In genomic region chr9:39152401-39152800, GRCm38 (mm10) we compare ENCODE assay signal across 25 mouse cellular contexts. TPM values are rescaled to one million over a fixed set of nuclear protein-coding genes. Genes with fewer than 3 reads are reported as not detected.
DNase-seq lines count a peak whose midpoint lies in the region; TF ChIP-seq lines count a peak whose summit lies in the region.
"Had no signal": no experiment of that assay in that cellular context is flagged by ENCODE, and none has a peak within 500 bp of the region (broad histone marks: within the 10 kb centered on the region; RNA-seq: fewer than 3 reads in every experiment).

No protein-coding gene starts in this region.

- in situ Hi-C loops in ES-E14 (cut with MboI; ENCODE audit: low sequenced_read_pairs in 2 of 2, unreplicated experiment in 2 of 2), result no loop called here

- no peak overlapping the region for H3K27ac ChIP-seq in ES-E14 (ENCODE audit: insufficient read depth, low read depth, low read length, poor library complexity, severe bottlenecking)
- H3K27ac ChIP-seq in hindbrain, embryonic 10.5 days, result no peak overlapping the region
- H3K27ac ChIP-seq: embryonic facial prominence, embryonic 10.5 days; embryonic facial prominence, embryonic 12.5 days; forebrain, embryonic 12.5 days; forebrain, embryonic 15.5 days had no signal

- peak; percentile 22 for DNase-seq in heart, adult 11 months
- no peak for DNase-seq in heart, postnatal 14 days
- DNase-seq in ES-E14 (ENCODE audit: low read depth, low spot score), result peak; percentile 13
- peak; percentile 48 for DNase-seq in ZHBTc4 (ENCODE audit: low read depth, low spot score)
- no peak for DNase-seq in frontal cortex, postnatal 36 days (ENCODE audit: low spot score in 2 of 2)
- no peak for DNase-seq in gastrocnemius, postnatal 4 days (ENCODE audit: low spot score in 2 of 2)
- DNase-seq in hindbrain, embryonic 10.5 days (ENCODE audit: low spot score), result no peak
- DNase-seq: adrenal gland, adult 2 months; adrenal gland, postnatal 10 days; adrenal gland, postnatal 25 days; cerebellum, adult 11-12 months; cerebellum, adult 2 months; cerebellum, adult 9-10 months; cerebellum, postnatal 10 days; cerebellum, postnatal 25 days; forebrain, postnatal 0 days had no signal

- H3K36me3 ChIP-seq in ES-E14 (ENCODE audit: control insufficient read depth, insufficient read depth, low read length, poor library complexity, severe bottlenecking), result no peaks in the 10 kb centered on the region
- no peaks in the 10 kb centered on the region for H3K36me3 ChIP-seq in hindbrain, embryonic 10.5 days
- H3K36me3 ChIP-seq: embryonic facial prominence, embryonic 10.5 days; embryonic facial prominence, embryonic 12.5 days; forebrain, embryonic 12.5 days; forebrain, embryonic 15.5 days had no signal

- no peaks in the 10 kb centered on the region for H3K27me3 ChIP-seq in hindbrain, embryonic 10.5 days (ENCODE audit: insufficient read depth, poor library complexity, severe bottlenecking)
- H3K27me3 ChIP-seq: embryonic facial prominence, embryonic 12.5 days; forebrain, embryonic 12.5 days; forebrain, embryonic 15.5 days had no signal

- 63% methylated on average over 1 of the region's 1 CpGs for WGBS in hindbrain, embryonic 10.5 days

- intact Hi-C loops in heart, postnatal 14 days (cut with DNase I), result no loop called here

- no peak overlapping the region for H3K9ac ChIP-seq in ES-E14 (ENCODE audit: insufficient read depth, low read depth, low read length, poor library complexity, severe bottlenecking)
- H3K9ac ChIP-seq: embryonic facial prominence, embryonic 12.5 days; forebrain, embryonic 12.5 days; forebrain, embryonic 15.5 days; forebrain, postnatal 0 days had no signal

- H3K4me1 ChIP-seq in ES-E14 (ENCODE audit: control insufficient read depth in 2 of 2, insufficient read depth in 2 of 2, low read length in 2 of 2, poor library complexity in 1 of 2), result no peaks in the 10 kb centered on the region
- H3K4me1 ChIP-seq in hindbrain, embryonic 10.5 days (replicated peaks), result no peaks in the 10 kb centered on the region
- H3K4me1 ChIP-seq: embryonic facial prominence, embryonic 10.5 days; embryonic facial prominence, embryonic 12.5 days; forebrain, embryonic 12.5 days; forebrain, embryonic 15.5 days had no signal

- H3K9me3 ChIP-seq in ES-E14 (ENCODE audit: control insufficient read depth, insufficient read depth, low read depth, low read length), result no peaks in the 10 kb centered on the region
- H3K9me3 ChIP-seq in hindbrain, embryonic 10.5 days, result no peaks in the 10 kb centered on the region
- H3K9me3 ChIP-seq: embryonic facial prominence, embryonic 10.5 days; embryonic facial prominence, embryonic 12.5 days; forebrain, embryonic 12.5 days; forebrain, embryonic 15.5 days had no signal

- H3K4me3 ChIP-seq in ES-E14 (ENCODE audit: insufficient read depth in 1 of 2, low read depth in 1 of 2, low read length in 2 of 2, poor library complexity in 1 of 2, severe bottlenecking in 1 of 2), result no peak overlapping the region
- no peak overlapping the region for H3K4me3 ChIP-seq in hindbrain, embryonic 10.5 days
- H3K4me3 ChIP-seq: embryonic facial prominence, embryonic 10.5 days; embryonic facial prominence, embryonic 12.5 days; forebrain, embryonic 12.5 days; forebrain, embryonic 15.5 days had no signal

TF ChIP-seq in ES-E14, 5 proteins besides CTCF, POLR2A, EP300 and RAD21:
- TF ChIP-seq CHD2 (IDR thresholded peaks at IDR 0.05; ENCODE audit: low read depth, low read length) (no peak), ZNF384 (IDR thresholded peaks at IDR 0.05; ENCODE audit: low read depth, low read length) (no peak), HCFC1 (IDR thresholded peaks at IDR 0.05; ENCODE audit: borderline replicate concordance, insufficient read depth, low read length) (no peak)

RNA-seq across cellular contexts. Expression of gene Olfr943, which starts 13.7 kb away (rescaled TPM):
- not detected for total RNA-seq in heart, postnatal 14 days (2021)
- total RNA-seq in ES-E14 (2012; rRNA removed), result not detected in 2 replicates
- not detected for total RNA-seq in gastrocnemius, postnatal 4 days (2021)
- not detected in 2 replicates for polyA plus RNA-seq in hindbrain, embryonic 10.5 days (2016; fragmentation: Nextera tagmentation; extraction: Ambion mirVana)
- total RNA-seq: adrenal gland, adult 2 months; adrenal gland, postnatal 10 days; adrenal gland, postnatal 25 days; adrenal gland, postnatal 4 days; forebrain, postnatal 0 days; MEL had no signal
- polyA plus RNA-seq: adrenal gland, adult 2 months; C2C12; cerebellum, adult 2 months; cortical plate, adult 2 months; embryonic facial prominence, embryonic 10.5 days; embryonic facial prominence, embryonic 12.5 days; embryonic facial prominence, embryonic 14.5 days; forebrain, embryonic 12.5 days; forebrain, embryonic 15.5 days; forebrain, postnatal 0 days had no signal

RNA-seq across cellular contexts. Expression of gene Olfr27, which starts 24.5 kb away (rescaled TPM):
- total RNA-seq in heart, postnatal 14 days (2021), result not detected
- total RNA-seq in ES-E14 (2012; rRNA removed), result not detected in 2 replicates
- not detected for total RNA-seq in gastrocnemius, postnatal 4 days (2021)
- not detected in 2 replicates for polyA plus RNA-seq in hindbrain, embryonic 10.5 days (2016; fragmentation: Nextera tagmentation; extraction: Ambion mirVana)
- total RNA-seq: adrenal gland, adult 2 months; adrenal gland, postnatal 10 days; adrenal gland, postnatal 25 days; adrenal gland, postnatal 4 days; forebrain, postnatal 0 days; MEL had no signal
- polyA plus RNA-seq: adrenal gland, adult 2 months; C2C12; cerebellum, adult 2 months; cortical plate, adult 2 months; embryonic facial prominence, embryonic 10.5 days; embryonic facial prominence, embryonic 12.5 days; embryonic facial prominence, embryonic 14.5 days; forebrain, embryonic 12.5 days; forebrain, embryonic 15.5 days; forebrain, postnatal 0 days had no signal

RNA-seq across cellular contexts. Expression of gene Olfr944, which starts 49.3 kb away (rescaled TPM):
- total RNA-seq in heart, postnatal 14 days (2021), result not detected
- total RNA-seq in ES-E14 (2012; rRNA removed), result not detected in 2 replicates
- not detected for total RNA-seq in gastrocnemius, postnatal 4 days (2021)
- not detected in 2 replicates for polyA plus RNA-seq in hindbrain, embryonic 10.5 days (2016; fragmentation: Nextera tagmentation; extraction: Ambion mirVana)
- total RNA-seq: adrenal gland, adult 2 months; adrenal gland, postnatal 10 days; adrenal gland, postnatal 25 days; adrenal gland, postnatal 4 days; forebrain, postnatal 0 days; MEL had no signal
- polyA plus RNA-seq: adrenal gland, adult 2 months; C2C12; cerebellum, adult 2 months; cortical plate, adult 2 months; embryonic facial prominence, embryonic 10.5 days; embryonic facial prominence, embryonic 12.5 days; embryonic facial prominence, embryonic 14.5 days; forebrain, embryonic 12.5 days; forebrain, embryonic 15.5 days; forebrain, postnatal 0 days had no signal

Comparison
In these comparisons a context has a peak if more than half of its experiments do, and no peak if none do; other contexts are left out.
1. DNase-seq: peak in heart, adult 11 months (single experiment), ES-E14 (single experiment) and ZHBTc4 (single experiment); none in heart, postnatal 14 days (0 of 2), frontal cortex, postnatal 36 days (0 of 2), gastrocnemius, postnatal 4 days (0 of 2) and hindbrain, embryonic 10.5 days (single experiment).